Mouse (Mus musculus): ENCODE results near the gene Eva1b. TPM values are rescaled to one million over a fixed set of nuclear protein-coding genes. Genes with fewer than 3 reads are reported as not detected.
A peak's percentile ranks its signal among the peaks of the same experiment; 100 is the strongest.

The Eva1b gene
- polyA plus RNA-seq, 1 experiment: 28.6 TPM

DNA sequence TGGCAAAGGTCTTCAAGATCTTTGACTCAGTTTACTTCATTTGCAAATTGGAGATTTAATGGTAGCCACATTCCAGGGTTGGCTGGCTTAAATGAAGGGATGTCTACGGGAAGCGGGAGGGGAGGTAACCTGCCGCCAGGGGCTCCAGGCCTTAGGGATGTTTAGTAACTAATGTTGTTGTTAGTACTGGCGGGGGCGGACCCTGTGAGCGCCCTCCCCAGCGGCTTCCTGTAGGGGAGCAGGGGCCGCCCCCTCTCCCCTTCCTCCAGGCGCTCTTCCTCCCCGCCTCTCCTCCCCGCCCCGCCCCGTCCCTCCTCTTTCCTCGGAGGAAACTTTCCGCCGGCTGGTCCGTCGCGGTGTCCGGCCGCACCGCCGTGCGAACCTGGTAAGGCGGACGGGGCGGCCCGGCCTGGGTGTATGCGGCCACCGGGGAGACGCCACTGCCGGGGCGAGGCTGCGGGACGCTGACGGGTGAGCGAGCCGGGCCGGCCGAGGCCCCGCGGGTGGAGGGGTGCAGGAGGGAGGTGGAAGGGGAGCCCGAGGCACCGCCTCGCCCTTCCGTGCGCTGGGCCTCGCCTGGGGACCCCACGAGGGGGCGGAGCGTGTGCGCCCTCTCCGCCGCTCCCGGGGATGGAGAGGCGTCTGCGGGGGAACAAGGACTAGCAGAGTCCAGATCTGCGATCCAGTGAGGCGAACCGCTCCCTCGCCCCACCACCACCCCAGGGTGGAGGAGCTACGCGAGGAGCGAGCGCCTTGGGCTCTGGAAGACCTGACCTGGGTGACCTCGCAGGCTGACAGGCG is 817 bp downstream of the Eva1b start:
- Histone ChIP-seq H3K4me3 (peak overlapping the region; percentile 31), H3ac (ENCODE audit: control insufficient read depth, insufficient read length) (peak overlapping the region; percentile 31), H3K27me3 (ENCODE audit: control insufficient read depth, insufficient read depth, insufficient read length) (no peaks in the 10 kb centered on the region), H3K79me2 (ENCODE audit: control insufficient read depth, insufficient read depth) (peaks cover 4% of the 10 kb centered on the region), H3K36me3 (ENCODE audit: control insufficient read depth, insufficient read depth) (no peaks in the 10 kb centered on the region), H3K4me2 (ENCODE audit: low read depth) (peak overlapping the region; percentile 60)
- TF ChIP-seq MYOD1 (IDR thresholded peaks at IDR 0.05; ENCODE audit: control insufficient read depth in 1 of 3, insufficient read length in 2 of 3, low read depth in 2 of 3) (peak in 1 of 3 experiments; percentile 5), REST (IDR thresholded peaks at IDR 0.05; ENCODE audit: insufficient read depth, insufficient read length) (no peak), POLR2A (IDR thresholded peaks at IDR 0.05; ENCODE audit: insufficient read length, low read depth) (peak; percentile 58), POLR2AphosphoS2 (IDR thresholded peaks at IDR 0.05; ENCODE audit: insufficient read length, low read depth) (peak; percentile 21), USF1 (IDR thresholded peaks at IDR 0.05; ENCODE audit: low read depth) (no peak), MAX (IDR thresholded peaks at IDR 0.05; ENCODE audit: low read depth) (no peak), SRF (IDR thresholded peaks at IDR 0.05; ENCODE audit: control insufficient read depth, insufficient read length, low read depth) (no peak), TCF3 (IDR thresholded peaks at IDR 0.05; ENCODE audit: insufficient read length, low read depth) (no peak), CEBPB (IDR thresholded peaks at IDR 0.05; ENCODE audit: insufficient read depth, poor library complexity, severe bottlenecking) (no peak), TCF12 (IDR thresholded peaks at IDR 0.05; ENCODE audit: insufficient read depth, poor library complexity, severe bottlenecking) (no peak), E2F4 (IDR thresholded peaks at IDR 0.05; ENCODE audit: insufficient read depth) (no peak), MYOG (IDR thresholded peaks at IDR 0.05; ENCODE audit: control insufficient read depth in 1 of 3, insufficient read depth in 1 of 3, insufficient read length in 2 of 3, low read depth in 2 of 3) (no peak)

DNA sequence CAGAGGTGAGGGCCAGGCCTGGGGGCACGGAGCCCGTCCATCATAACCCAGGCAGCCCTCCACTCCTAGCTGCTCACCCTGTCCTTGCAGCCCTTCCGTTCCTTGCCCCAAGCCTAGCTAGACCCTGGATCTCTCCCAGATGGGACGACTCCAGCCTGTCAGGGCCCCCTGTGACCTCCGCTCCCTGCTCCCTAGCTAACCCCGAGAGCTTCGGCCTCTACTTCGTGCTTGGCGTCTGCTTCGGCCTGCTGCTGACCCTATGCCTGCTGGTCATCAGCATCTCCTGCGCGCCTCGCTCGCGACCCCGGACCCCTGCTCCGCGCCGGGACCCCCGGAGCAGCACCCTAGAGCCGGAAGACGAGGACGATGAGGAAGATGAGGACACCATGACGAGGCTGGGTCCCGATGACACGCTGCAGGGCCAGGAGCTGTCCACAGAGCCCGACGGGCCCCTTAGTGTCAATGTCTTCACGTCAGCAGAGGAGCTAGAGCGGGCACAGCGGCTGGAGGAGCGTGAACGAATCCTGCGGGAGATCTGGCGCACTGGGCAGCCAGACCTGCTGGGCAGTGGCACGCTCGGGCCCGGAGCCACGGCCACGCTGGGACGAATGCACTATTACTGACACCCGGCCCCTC is 1.6 kb downstream of the Eva1b start:
- no peaks in the 10 kb centered on the region for H3K36me3 ChIP-seq (ENCODE audit: control insufficient read depth, insufficient read depth)
- peak overlapping the region; percentile 31 for H3ac ChIP-seq (ENCODE audit: control insufficient read depth, insufficient read length)
- H3K4me3 ChIP-seq: peak overlapping the region; percentile 31
- peak overlapping the region; percentile 60 for H3K4me2 ChIP-seq (ENCODE audit: low read depth)
- H3K27me3 ChIP-seq (ENCODE audit: control insufficient read depth, insufficient read depth, insufficient read length): no peaks in the 10 kb centered on the region
- peaks cover 4% of the 10 kb centered on the region for H3K79me2 ChIP-seq (ENCODE audit: control insufficient read depth, insufficient read depth)
- TF ChIP-seq REST (IDR thresholded peaks at IDR 0.05; ENCODE audit: insufficient read depth, insufficient read length) (peak; percentile 22), MYOG (IDR thresholded peaks at IDR 0.05; ENCODE audit: control insufficient read depth in 1 of 3, insufficient read depth in 1 of 3, insufficient read length in 2 of 3, low read depth in 2 of 3) (no peak), E2F4 (IDR thresholded peaks at IDR 0.05; ENCODE audit: insufficient read depth) (no peak), TCF3 (IDR thresholded peaks at IDR 0.05; ENCODE audit: insufficient read length, low read depth) (no peak), POLR2AphosphoS2 (IDR thresholded peaks at IDR 0.05; ENCODE audit: insufficient read length, low read depth) (peak; percentile 46), MYOD1 (IDR thresholded peaks at IDR 0.05; ENCODE audit: control insufficient read depth in 1 of 3, insufficient read length in 2 of 3, low read depth in 2 of 3) (no peak), USF1 (IDR thresholded peaks at IDR 0.05; ENCODE audit: low read depth) (no peak), CEBPB (IDR thresholded peaks at IDR 0.05; ENCODE audit: insufficient read depth, poor library complexity, severe bottlenecking) (no peak), SRF (IDR thresholded peaks at IDR 0.05; ENCODE audit: control insufficient read depth, insufficient read length, low read depth) (no peak), TCF12 (IDR thresholded peaks at IDR 0.05; ENCODE audit: insufficient read depth, poor library complexity, severe bottlenecking) (no peak), MAX (IDR thresholded peaks at IDR 0.05; ENCODE audit: low read depth) (no peak), POLR2A (IDR thresholded peaks at IDR 0.05; ENCODE audit: insufficient read length, low read depth) (no peak)

DNA sequence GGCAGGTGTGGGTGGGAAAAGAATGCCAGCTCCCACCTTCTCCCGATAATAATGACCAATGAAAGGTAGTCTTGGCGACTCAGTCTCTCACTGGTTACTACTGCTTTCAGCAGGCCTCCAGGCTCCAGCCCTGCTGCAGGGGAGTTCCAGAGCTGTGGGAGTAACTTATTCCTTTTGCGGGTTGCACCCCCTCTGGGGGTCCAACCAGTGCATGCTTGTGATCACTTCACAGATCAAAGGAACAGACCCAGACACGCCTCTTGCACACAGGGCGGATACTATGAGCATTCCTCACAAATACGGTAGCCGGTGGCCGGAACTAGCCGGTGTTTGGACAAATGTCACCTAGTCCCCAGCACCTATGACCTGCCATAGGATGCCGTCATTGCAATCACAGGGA is 2.3 kb downstream of the Eva1b start:
- TF ChIP-seq SRF (IDR thresholded peaks at IDR 0.05; ENCODE audit: control insufficient read depth, insufficient read length, low read depth): no peak
- no peak for TF ChIP-seq MAX (IDR thresholded peaks at IDR 0.05; ENCODE audit: low read depth)
- no peak for TF ChIP-seq MYOG (IDR thresholded peaks at IDR 0.05; ENCODE audit: control insufficient read depth in 1 of 3, insufficient read depth in 1 of 3, insufficient read length in 2 of 3, low read depth in 2 of 3)
- no peak for TF ChIP-seq POLR2AphosphoS2 (IDR thresholded peaks at IDR 0.05; ENCODE audit: insufficient read length, low read depth)
- no peak for TF ChIP-seq REST (IDR thresholded peaks at IDR 0.05; ENCODE audit: insufficient read depth, insufficient read length)
- no peak for TF ChIP-seq TCF12 (IDR thresholded peaks at IDR 0.05; ENCODE audit: insufficient read depth, poor library complexity, severe bottlenecking)
- TF ChIP-seq USF1 (IDR thresholded peaks at IDR 0.05; ENCODE audit: low read depth): no peak
- no peak for TF ChIP-seq E2F4 (IDR thresholded peaks at IDR 0.05; ENCODE audit: insufficient read depth)
- no peak for TF ChIP-seq MYOD1 (IDR thresholded peaks at IDR 0.05; ENCODE audit: control insufficient read depth in 1 of 3, insufficient read length in 2 of 3, low read depth in 2 of 3)
- peak overlapping the region; percentile 31 for H3K4me3 ChIP-seq
- H3K27me3 ChIP-seq (ENCODE audit: control insufficient read depth, insufficient read depth, insufficient read length): no peaks in the 10 kb centered on the region
- H3K36me3 ChIP-seq (ENCODE audit: control insufficient read depth, insufficient read depth): no peaks in the 10 kb centered on the region
- peaks cover 4% of the 10 kb centered on the region for H3K79me2 ChIP-seq (ENCODE audit: control insufficient read depth, insufficient read depth)
- H3K4me2 ChIP-seq (ENCODE audit: low read depth): peak overlapping the region; percentile 60
- H3ac ChIP-seq (ENCODE audit: control insufficient read depth, insufficient read length): no peak overlapping the region

DNA sequence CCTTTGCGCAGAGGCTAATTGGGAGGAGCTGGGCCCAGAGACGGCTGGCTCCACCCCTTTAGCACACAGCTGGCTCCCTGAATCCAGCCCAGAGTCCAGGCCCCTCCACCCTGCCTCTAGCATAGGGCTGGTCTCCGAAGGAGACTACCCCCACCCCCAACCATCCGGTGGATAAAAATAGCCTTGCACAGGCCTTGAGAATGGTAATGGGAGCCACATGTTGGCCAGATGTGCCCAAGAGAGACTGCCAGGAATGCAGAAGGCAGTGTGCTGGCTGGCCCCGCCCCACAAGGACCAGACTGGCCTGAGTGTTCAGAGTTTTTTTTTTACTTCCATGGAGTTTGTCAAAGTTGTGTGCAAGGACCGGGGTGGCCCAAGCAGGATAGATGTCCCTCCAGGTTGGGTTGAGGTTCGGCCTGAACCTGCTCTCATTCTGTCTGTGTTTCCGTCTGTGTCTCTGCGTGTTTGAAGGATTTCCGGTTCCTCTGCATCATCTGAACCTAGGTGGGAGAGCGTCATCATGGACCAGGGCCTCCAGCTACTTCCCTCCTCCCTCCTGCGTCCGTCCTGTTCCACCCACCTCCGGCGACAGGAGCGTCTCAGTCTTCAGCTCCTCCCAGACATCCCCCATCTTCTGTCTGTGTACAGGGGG is 2.9 kb downstream of the Eva1b start:
- peaks cover 4% of the 10 kb centered on the region for H3K79me2 ChIP-seq (ENCODE audit: control insufficient read depth, insufficient read depth)
- peak overlapping the region; percentile 60 for H3K4me2 ChIP-seq (ENCODE audit: low read depth)
- peak; percentile 54 for TF ChIP-seq TCF12 (IDR thresholded peaks at IDR 0.05; ENCODE audit: insufficient read depth, poor library complexity, severe bottlenecking)
- peak; percentile 6 for TF ChIP-seq MAX (IDR thresholded peaks at IDR 0.05; ENCODE audit: low read depth)
- peak; percentile 22 for TF ChIP-seq TCF3 (IDR thresholded peaks at IDR 0.05; ENCODE audit: insufficient read length, low read depth)
- no peak for TF ChIP-seq MYOG (IDR thresholded peaks at IDR 0.05; ENCODE audit: control insufficient read depth in 1 of 3, insufficient read depth in 1 of 3, insufficient read length in 2 of 3, low read depth in 2 of 3)
- TF ChIP-seq MYOD1 (IDR thresholded peaks at IDR 0.05; ENCODE audit: control insufficient read depth in 1 of 3, insufficient read length in 2 of 3, low read depth in 2 of 3): no peak
- H3K27me3 ChIP-seq (ENCODE audit: control insufficient read depth, insufficient read depth, insufficient read length): no peaks in the 10 kb centered on the region
- H3ac ChIP-seq (ENCODE audit: control insufficient read depth, insufficient read length): no peak overlapping the region
- no peaks in the 10 kb centered on the region for H3K36me3 ChIP-seq (ENCODE audit: control insufficient read depth, insufficient read depth)
- peak overlapping the region; percentile 31 for H3K4me3 ChIP-seq
